Mouse (Mus musculus) liver, postnatal 0 days (tissue): ENCODE data around the gene 2010111I01Rik.

Experiments
- CTCF ChIP-seq: sonication (generic); IDR thresholded peaks from 2 replicates; pipeline ENCODE4 v1.5.1; 2016; ENCODE audit warnings: antibody characterized with exemption, low read depth
- EP300 ChIP-seq: IDR thresholded peaks from 2 replicates; pipeline ENCODE4 v1.6.1; 2016; ENCODE audit warnings: antibody characterized with exemption, low read depth, mild to moderate bottlenecking

- TF ChIP-seq CTCF (no peak), EP300 (no peak)
Measured at GRCm38 (mm10) chr13:63347639-63348038, 382.9 kb downstream of the 2010111I01Rik start.
